Mouse (Mus musculus) forebrain, embryonic 12.5 days (tissue): ENCODE results near the gene Cbx8. TPM values are rescaled to one million over a fixed set of nuclear protein-coding genes. Genes with fewer than 3 reads are reported as not detected.

ENCODE experiments used
- polyA plus RNA-seq: library from polyadenylated mRNA; unstranded; fragments of >200 nt; fragmentation: Nextera tagmentation; extraction: Ambion mirVana; gene quantifications from 2 replicates; pipeline ENCODE4 v1.2.1, GENCODE M21; 2016

Cbx8 gene
- polyA plus RNA-seq, 1 experiment from 2014 or later, result 11.7 TPM

Other genes starting within 250 kb of the Cbx8 start
- 17.0 and 19.6 TPM in 2 replicates for gene Rbfox3, start 129.4 kb downstream of the Cbx8 start, polyA plus RNA-seq
- not detected in 2 replicates for gene Enpp7, start 52.8 kb downstream of the Cbx8 start, polyA plus RNA-seq
- gene Cbx2, start 18.0 kb downstream of the Cbx8 start, polyA plus RNA-seq, result 84.2 and 89.3 TPM in 2 replicates
- gene Cbx4, start 45.3 kb upstream of the Cbx8 start, polyA plus RNA-seq, result 12.7 and 14.5 TPM in 2 replicates
- gene Tbc1d16, start 187.5 kb upstream of the Cbx8 start, polyA plus RNA-seq, result 28.0 and 28.1 TPM in 2 replicates
- 20.7 TPM in 2 replicates for gene Ccdc40, start 187.6 kb upstream of the Cbx8 start, polyA plus RNA-seq
- gene Gaa, start 226.9 kb upstream of the Cbx8 start, polyA plus RNA-seq, result 31.6 and 33.3 TPM in 2 replicates